Mouse (Mus musculus) ES-E14 (cell line): ENCODE results near the gene Sept5. TPM values are rescaled to one million over a fixed set of nuclear protein-coding genes. Genes with fewer than 3 reads are reported as not detected.

Experiments
- DNase-seq: peaks from one replicate; pipeline ENCODE4 v3.0.0-alpha.2; 2013; ENCODE audit warnings: low read depth, low spot score
- H3K27ac ChIP-seq: 2 replicates; pipeline ENCODE4 v1.5.1; 2012; ENCODE audit warnings: low read depth, mild to moderate bottlenecking, low read length, moderate library complexity, mixed read lengths; ENCODE audit not compliant: poor library complexity, insufficient read depth, severe bottlenecking
- H3K36me3 ChIP-seq: 2 replicates; pipeline ENCODE4 v1.6.1; 2012; ENCODE audit warnings: mild to moderate bottlenecking, low read length, moderate library complexity, mixed read lengths; ENCODE audit not compliant: control insufficient read depth, poor library complexity, insufficient read depth, severe bottlenecking
- H3K4me1 ChIP-seq, 2 experiments: fragments of 150-350 bp in 1 of 2; sonication (generic) in 1 of 2; 2 replicates each; pipeline ENCODE4 v1.6.1; 2012; ENCODE audit warnings: low read length in 2 of 2, mild to moderate bottlenecking in 1 of 2, mixed read lengths in 1 of 2; ENCODE audit not compliant: control insufficient read depth in 2 of 2, insufficient read depth in 2 of 2, poor library complexity in 1 of 2
- H3K4me3 ChIP-seq, 2 experiments: fragments of 150-350 bp in 1 of 2; sonication (generic) in 1 of 2; 2 replicates each; pipeline ENCODE4 v1.5.1; 2012; ENCODE audit warnings: low read length in 2 of 2, low read depth in 1 of 2, mild to moderate bottlenecking in 1 of 2, mixed read lengths in 1 of 2; ENCODE audit not compliant: insufficient read depth in 1 of 2, poor library complexity in 1 of 2, severe bottlenecking in 1 of 2
- H3K9ac ChIP-seq: 2 replicates; pipeline ENCODE4 v1.6.1; 2012; ENCODE audit warnings: low read depth, mild to moderate bottlenecking, low read length, mixed read lengths; ENCODE audit not compliant: poor library complexity, insufficient read depth, severe bottlenecking
- H3K9me3 ChIP-seq: fragments of 150-350 bp; sonication (generic); 2 replicates; pipeline ENCODE4 v1.6.1; 2012; ENCODE audit warnings: low read depth, mild to moderate bottlenecking, low read length; ENCODE audit not compliant: control insufficient read depth, insufficient read depth
- CHD2 ChIP-seq: IDR thresholded peaks from 2 replicates; pipeline ENCODE4 v1.6.1; 2014; ENCODE audit warnings: mild to moderate bottlenecking, low read depth, low read length, inconsistent platforms
- HCFC1 ChIP-seq: IDR thresholded peaks from 2 replicates; pipeline ENCODE4 v1.6.1; 2012; ENCODE audit warnings: low read length, inconsistent platforms, borderline replicate concordance; ENCODE audit not compliant: insufficient read depth
- MAFK ChIP-seq: IDR thresholded peaks from 2 replicates; pipeline ENCODE4 v1.6.1; 2014; ENCODE audit warnings: mild to moderate bottlenecking, low read depth, low read length, inconsistent platforms; ENCODE audit not compliant: insufficient read depth
- ZC3H11A ChIP-seq: IDR thresholded peaks from 2 replicates; pipeline ENCODE4 v1.6.1; 2012; ENCODE audit warnings: low read depth, mild to moderate bottlenecking, inconsistent platforms, low read length, borderline replicate concordance
- ZNF384 ChIP-seq: IDR thresholded peaks from 2 replicates; pipeline ENCODE4 v1.6.1; 2012; ENCODE audit warnings: low read depth, low read length, inconsistent platforms
- in situ Hi-C, 2 experiments: fragments of 600-800 bp; cut with MboI; formaldehyde crosslinking; loops; one replicate each; pipeline ENCODE4 v1.15.1; 2025; ENCODE audit warnings: low sequenced_read_pairs in 2 of 2, inconsistent platforms in 1 of 2; ENCODE audit not compliant: unreplicated experiment in 2 of 2
- total RNA-seq: library from RNA; depleted of rRNA; stranded (reverse); fragments of 300-350 nt; gene quantifications from 2 replicates; pipeline ENCODE4 v1.2.3, GENCODE M21; 2012

Gene Sept5
- total RNA-seq, 1 experiment: 3.0 TPM

DNA sequence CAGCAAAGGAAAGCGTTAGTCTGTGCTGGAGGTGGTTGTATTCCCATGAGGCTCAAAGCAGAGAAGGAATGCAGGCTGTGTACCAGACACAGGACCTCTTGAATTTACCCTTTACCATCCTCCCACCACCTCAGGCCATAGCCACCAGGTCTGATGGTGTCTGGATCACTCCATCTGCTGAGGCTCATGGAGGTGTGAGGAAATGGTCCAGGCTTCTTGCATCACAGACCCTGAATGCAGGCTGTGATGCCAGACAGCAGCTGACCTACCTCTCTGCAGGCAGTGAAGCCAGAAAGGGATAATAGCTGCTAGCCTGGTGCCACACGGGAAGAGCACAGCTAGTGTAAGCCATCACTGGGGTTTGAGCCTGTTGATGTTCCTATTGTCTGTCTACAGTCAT, 8.6 kb upstream of the Sept5 start:
- no peak for DNase-seq
- H3K4me1 ChIP-seq: peaks cover 0 to 6% of the 10 kb centered on the region in 2 experiments; a peak in 2 of 4 replicates
- in situ Hi-C loops: no loop called here

DNA sequence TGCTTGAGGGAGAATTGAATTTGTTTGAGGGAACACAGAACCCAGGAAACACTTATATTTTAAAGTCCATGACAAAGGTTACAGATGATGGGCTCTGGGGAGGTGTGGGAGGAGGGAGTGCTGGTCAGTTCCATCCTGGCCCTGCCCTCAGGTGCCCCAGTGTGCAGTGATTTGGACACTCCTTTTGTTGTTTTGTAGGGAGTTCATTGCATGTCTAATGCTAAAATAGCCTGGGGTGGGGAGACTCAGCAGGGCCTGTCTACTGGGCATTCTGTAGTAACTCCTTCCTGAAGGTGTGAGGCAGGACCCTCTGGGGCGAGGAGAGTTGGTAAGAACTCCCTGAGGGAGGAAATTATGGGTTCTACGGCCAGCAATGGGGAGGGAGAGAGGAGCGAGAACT, 7.0 kb upstream of the Sept5 start:
- Histone ChIP-seq H3K9ac (no peak overlapping the region), H3K4me3 (no peak overlapping the region), H3K27ac (no peak overlapping the region), H3K9me3 (no peaks in the 10 kb centered on the region), H3K4me1 (peaks cover 0 to 6% of the 10 kb centered on the region in 2 experiments; a peak in 2 of 4 replicates), H3K36me3 (no peaks in the 10 kb centered on the region)
- DNase-seq: no peak
- in situ Hi-C loops: no loop called here
- no peak for TF ChIP-seq ZNF384
- TF ChIP-seq CHD2: no peak
- TF ChIP-seq HCFC1: no peak
- TF ChIP-seq ZC3H11A: no peak
- TF ChIP-seq MAFK: no peak

More for the DNA sequence above, 8.6 kb upstream of the Sept5 start:
- no peak overlapping the region for H3K9ac ChIP-seq
- no peaks in the 10 kb centered on the region for H3K9me3 ChIP-seq
- H3K27ac ChIP-seq: no peak overlapping the region
- TF ChIP-seq MAFK (no peak), ZNF384 (no peak), ZC3H11A (no peak), CHD2 (no peak), HCFC1 (no peak)
- H3K4me3 ChIP-seq: no peak overlapping the region
- H3K36me3 ChIP-seq: no peaks in the 10 kb centered on the region

DNA sequence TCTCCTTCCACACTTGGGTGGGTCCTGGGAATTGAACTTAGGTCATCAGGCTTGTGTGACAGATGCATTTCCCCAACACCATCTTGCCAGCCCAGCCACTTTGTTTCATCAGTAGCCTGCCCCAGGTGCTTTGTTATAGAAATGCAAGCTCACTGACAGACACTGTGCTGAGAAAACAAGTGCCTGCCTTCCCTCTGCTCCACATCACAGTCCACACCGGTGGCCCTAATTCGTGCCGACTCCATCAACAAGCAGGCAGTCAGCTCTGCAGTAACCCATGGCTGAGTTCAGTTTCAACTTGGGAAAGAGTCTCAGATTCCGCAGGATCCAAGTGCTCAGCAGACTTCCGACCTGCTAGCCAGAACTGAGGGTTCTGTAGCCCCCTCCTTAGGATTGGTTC, 6.6 kb upstream of the Sept5 start:
- no peak for DNase-seq
- no peak overlapping the region for H3K9ac ChIP-seq
- no peak overlapping the region for H3K27ac ChIP-seq
- no peak for TF ChIP-seq CHD2
- no peak for TF ChIP-seq MAFK
- TF ChIP-seq ZC3H11A: no peak
- no peak for TF ChIP-seq ZNF384
- no peak for TF ChIP-seq HCFC1
- H3K4me1 ChIP-seq: peaks cover 0 to 6% of the 10 kb centered on the region in 2 experiments; a peak in 2 of 4 replicates
- H3K36me3 ChIP-seq: no peaks in the 10 kb centered on the region
- H3K9me3 ChIP-seq: no peaks in the 10 kb centered on the region
- no peak overlapping the region for H3K4me3 ChIP-seq
- in situ Hi-C loops: no loop called here

DNA sequence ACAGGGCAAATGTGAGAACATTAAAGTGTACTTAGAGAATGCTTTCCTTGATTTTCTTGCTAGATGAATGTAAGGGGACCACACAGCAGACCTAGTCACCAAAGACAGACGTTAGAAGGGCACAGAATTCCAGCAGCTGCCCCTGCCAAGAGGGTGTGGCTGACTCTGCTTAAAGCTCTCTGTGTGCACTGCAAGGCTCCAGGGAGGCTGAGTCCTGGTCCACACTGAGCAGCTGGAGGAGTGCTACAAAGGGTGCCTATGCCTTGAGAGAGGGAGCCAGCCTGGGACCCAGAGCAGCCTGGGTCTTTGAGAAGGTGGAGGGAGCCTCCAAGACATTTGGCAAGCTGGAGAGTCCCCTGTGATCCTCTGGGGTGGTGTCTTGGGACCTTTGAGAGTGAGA, 3.6 kb upstream of the Sept5 start:
- no peak overlapping the region for H3K4me3 ChIP-seq
- in situ Hi-C loops: no loop called here
- H3K9ac ChIP-seq: no peak overlapping the region
- no peaks in the 10 kb centered on the region for H3K9me3 ChIP-seq
- no peak for DNase-seq
- no peak overlapping the region for H3K27ac ChIP-seq
- TF ChIP-seq CHD2 (no peak), HCFC1 (no peak), MAFK (no peak), ZNF384 (no peak), ZC3H11A (no peak)
- peaks cover 0 to 6% of the 10 kb centered on the region in 2 experiments; a peak in 2 of 4 replicates for H3K4me1 ChIP-seq
- H3K36me3 ChIP-seq: no peaks in the 10 kb centered on the region

DNA sequence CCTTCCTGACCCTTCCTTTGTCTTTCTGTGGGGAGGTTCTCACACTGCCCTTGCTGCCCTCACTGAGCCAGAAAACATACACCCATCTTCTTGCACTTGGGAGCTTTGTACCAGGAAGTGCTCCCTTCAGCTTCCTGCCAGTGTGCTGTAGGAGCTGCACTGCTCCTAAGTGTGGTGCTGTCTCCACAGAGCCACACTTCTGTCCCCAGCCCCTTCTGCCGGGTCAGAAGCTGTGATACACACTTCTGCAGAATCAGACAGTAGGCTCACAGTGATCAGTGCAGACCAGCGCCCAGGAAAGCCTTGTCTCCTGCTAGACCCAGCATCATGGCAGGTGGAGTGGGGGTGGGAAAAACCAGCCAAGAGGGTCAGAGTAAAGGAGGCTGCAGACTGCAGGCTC, 3.1 kb upstream of the Sept5 start:
- no peaks in the 10 kb centered on the region for H3K9me3 ChIP-seq
- no peak overlapping the region for H3K9ac ChIP-seq
- peaks cover 0 to 6% of the 10 kb centered on the region in 2 experiments; a peak in 2 of 4 replicates for H3K4me1 ChIP-seq
- in situ Hi-C loops: no loop called here
- no peak overlapping the region for H3K4me3 ChIP-seq
- no peaks in the 10 kb centered on the region for H3K36me3 ChIP-seq
- TF ChIP-seq MAFK (no peak), HCFC1 (no peak), ZNF384 (no peak), CHD2 (no peak), ZC3H11A (no peak)
- H3K27ac ChIP-seq: no peak overlapping the region
- no peak for DNase-seq
